Mouse (Mus musculus): ENCODE measurements around the gene Xlr4b. TPM values are rescaled to one million over a fixed set of nuclear protein-coding genes. Genes with fewer than 3 reads are reported as not detected.
"Not testable (repeated sequence)": the region's sequence is repeated elsewhere in the genome, so short reads cannot be mapped to it uniquely, and the experiment has no call there.

Xlr4b gene
- 1 to 10 TPM in 1 of 4 experiments, under 1 TPM in 1, not detected in 2; 0.17 to 1.5 TPM for total RNA-seq (2022)

DNA sequence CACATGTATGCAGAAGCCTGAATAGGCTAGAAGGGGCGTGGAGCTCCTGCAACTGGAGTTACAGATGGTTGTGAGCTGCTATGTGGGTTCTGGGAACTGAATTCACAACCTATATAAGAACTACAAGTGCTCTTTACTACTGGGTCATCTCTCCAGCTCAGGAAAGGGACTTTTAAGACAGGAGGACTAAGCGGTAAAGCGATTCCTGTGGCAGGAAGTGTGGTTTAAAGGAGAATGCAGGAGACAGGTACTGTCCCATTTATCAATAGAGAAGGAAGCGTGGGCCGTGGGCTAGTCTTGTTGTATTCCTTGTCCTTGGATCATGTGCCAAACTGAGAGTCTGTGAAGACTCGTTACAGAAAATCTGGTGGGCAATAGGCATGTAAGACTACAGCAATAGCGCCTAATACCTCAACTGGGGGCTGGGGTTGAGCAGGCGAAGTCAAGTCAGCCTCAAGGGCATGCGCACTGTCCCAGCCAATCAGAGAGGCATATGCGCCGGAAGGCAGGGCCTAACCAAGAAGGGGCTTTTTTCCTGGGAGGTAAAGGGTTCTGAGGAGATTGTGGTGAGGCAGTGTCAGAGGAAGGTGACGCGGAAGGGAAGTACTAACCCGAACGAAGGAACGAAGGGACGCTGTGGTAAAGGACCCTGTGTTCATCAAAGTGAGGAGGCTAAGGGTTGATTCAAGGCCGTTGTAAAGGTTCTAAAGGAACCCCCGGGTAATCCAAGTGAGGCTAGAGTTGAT lies at the start of gene Xlr4b:
Gene Xlr4b, plus strand, starts transcription at position 515 of the 746 bp plus-strand sequence.
- DNase-seq (ENCODE audit: low spot score): not testable (repeated sequence)

DNA sequence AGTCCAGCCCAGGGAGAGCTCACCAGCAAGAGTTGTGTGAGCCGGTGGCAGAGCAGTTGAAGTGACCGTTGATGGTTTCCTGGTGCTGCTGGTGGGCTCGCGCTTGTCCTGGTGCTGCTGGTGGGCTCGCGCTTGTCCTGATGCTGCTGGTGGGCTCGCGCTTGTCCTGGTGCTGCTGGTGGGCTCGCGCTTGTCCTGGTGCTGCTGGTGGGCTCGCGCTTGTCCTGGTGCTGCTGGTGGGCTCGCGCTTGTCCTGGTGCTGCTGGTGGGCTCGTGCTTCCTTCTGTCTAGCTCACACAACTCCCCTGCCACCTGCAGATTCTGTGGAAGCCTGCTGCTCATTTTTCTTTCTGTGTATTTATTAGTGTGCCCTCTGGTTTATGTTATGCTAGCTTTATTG lies 37.2 kb upstream of the Xlr4b start, which contains the start of gene Spin2d:
Gene Spin2d, minus strand, starts transcription at position 101 of the 400 bp plus-strand sequence.
- DNase-seq (ENCODE audit: low spot score): not testable (repeated sequence)

DNA sequence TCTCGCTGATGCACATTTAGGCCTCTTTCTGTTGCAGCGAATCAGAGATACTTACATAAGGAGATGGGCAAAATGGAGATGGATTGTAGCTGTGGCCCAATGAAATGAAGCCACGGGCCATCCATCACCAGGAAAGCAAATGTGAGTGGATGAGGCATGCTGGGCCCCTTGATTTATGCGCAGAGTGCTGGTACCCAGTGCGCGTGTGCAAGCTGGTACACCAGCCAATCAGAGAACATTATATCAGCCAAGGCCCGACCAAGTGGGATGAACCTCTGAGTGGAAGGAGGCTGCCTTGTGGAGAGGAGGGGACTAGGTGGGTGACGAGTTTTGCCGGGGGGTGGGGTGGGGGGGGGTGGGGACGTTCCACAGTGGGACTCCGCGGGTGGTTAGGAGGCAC lies 22.2 kb upstream of the Xlr4b start, which contains the start of gene Xlr3b:
Gene Xlr3b, plus strand, starts transcription at position 274 of the 400 bp plus-strand sequence.
- DNase-seq (ENCODE audit: low spot score): peak; percentile 0

DNA sequence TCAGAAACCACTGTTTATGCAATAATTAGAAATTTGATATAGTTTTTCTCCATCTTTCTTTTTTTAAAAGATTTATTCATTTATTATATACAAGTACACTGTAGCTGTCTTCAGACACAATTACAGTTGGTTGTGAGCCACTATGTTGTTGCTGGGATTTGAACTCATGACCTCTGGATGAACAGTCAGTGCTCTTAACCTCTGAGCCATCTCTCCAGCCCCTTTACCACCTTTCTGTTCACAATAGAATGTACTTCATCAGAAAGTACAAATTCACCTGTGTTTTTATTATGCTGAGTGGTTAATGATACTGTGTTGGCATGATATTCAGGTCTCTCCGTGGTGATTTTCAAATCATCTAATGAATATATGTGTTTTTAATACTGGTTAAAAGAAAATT lies 11.2 kb downstream of the Xlr4b start:
- no peak for DNase-seq (ENCODE audit: low spot score)

DNA sequence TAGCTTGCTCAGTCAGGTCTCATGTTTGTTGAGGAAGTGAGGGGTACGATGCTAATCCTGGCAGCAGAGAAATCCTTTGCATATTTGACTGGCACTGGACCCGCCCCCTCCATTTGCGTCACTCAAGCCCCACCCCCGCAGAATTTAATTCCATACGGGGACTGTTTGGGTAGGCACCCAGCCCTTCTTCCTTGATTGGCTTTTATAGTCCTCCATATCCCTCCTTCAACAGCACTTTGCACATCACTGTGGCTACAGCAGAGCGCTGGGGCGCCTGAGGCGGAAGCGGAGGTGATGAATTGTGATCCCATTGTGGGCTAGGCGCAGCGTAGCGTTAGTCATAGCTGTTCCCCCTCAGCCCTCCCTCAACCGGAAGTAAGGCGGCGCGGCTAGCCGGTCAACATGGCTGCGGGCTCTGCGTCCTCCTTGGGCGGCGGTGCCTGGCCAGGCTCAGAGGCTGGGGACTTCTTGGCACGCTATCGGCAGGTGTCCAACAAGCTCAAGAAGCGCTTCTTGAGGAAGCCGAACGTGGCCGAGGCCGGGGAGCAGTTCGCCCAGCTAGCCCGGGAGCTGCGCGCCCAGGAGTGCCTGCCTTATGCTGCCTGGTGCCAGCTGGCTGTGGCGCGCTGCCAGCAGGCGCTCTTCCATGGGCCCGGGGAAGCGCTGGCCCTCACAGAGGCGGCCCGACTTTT lies 13.9 kb downstream of the Xlr4b start, which contains the start of gene F8a:
Gene F8a, plus strand, starts transcription at position 378 of the 692 bp plus-strand sequence.
- peak; percentile 77 for DNase-seq (ENCODE audit: low spot score)

DNA sequence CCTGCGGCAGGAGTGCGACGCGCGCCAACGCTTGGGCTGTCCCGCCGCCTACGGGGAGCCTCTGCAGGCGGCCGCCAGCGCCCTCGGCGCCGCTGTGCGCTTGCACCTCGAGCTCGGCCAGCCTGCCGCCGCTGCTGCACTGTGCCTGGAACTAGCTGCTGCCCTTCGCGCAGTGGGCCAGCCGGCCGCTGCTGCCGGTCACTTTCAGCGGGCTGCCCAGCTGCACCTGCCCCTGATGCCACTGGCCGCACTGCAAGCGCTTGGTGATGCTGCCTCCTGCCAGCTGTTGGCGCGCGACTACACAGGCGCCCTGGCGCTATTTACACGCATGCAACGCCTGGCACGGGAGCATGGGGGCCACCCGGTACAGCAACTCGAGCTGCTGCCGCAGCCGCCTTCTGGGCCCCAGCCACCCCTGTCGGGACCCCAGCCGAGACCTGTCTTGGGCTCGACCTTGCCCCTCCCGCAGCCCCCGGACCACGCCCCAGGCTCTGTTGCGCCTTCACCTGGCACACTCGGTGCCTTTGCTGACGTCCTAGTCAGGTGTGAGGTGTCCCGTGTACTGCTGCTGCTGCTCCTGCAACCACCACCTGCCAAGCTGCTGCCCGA lies 14.6 kb downstream of the Xlr4b start:
- peak; percentile 14 for DNase-seq (ENCODE audit: low spot score)

DNA sequence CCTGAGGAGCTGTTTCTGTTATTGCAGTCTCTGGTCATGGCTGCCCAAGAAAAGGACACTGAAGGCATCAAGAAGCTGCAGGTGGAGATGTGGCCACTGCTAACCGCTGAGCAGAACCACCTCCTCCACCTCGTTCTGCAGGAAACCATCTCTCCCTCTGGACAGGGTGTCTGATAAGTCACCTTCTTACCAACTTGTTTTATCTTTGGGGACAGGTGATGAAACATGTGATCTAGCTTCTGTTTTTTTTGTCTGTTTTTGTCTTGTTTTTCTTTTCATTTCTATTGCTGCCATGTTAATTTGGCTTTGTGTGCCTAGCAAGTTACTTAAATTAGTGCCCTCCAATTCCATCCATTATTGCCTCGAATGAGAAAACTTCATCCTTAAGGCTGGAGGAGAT lies 15.2 kb downstream of the Xlr4b start:
- DNase-seq (ENCODE audit: low spot score): no peak

DNA sequence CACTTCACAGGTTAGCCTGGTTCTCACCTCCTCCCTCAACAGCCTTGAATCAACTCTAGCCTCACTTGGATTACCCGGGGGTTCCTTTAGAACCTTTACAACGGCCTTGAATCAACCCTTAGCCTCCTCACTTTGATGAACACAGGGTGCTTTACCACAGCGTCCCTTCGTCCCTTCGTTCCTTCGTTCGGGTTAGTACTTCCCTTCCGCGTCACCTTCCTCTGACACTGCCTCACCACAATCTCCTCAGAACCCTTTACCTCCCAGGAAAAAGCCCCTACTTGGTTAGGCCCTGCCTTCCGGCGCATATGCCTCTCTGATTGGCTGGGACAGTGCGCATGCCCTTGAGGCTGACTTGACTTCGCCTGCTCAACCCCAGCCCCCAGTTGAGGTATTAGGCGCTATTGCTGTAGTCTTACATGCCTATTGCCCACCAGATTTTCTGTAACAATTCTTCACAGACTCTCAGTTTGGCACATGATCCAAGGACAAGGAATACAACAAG lies 28.7 kb downstream of the Xlr4b start, which contains the start of gene Xlr4c:
Gene Xlr4c, minus strand, starts transcription at position 310 of the 505 bp plus-strand sequence.
- DNase-seq (ENCODE audit: low spot score): not testable (repeated sequence)

DNA sequence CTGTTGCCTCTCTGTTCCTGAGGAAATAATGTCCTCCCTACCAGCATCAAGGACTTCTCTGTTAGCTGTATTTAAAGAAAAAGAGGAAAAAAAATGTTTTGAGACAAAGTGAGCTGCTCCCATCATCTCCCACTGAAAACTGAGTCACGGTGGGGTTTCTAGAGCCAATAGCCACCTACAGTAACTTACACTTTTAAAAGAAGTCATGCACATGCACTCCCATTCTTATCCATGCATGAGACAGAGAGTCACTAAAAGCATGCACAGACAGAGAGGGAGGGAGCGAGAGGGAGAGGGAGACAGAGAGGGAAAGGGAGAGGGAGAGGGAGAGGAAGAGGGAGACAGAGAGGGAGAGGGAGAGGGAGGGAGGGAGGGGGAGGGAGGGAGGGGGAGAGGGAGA lies 48.3 kb downstream of the Xlr4b start:
- not testable (repeated sequence) for DNase-seq (ENCODE audit: low spot score)

DNA sequence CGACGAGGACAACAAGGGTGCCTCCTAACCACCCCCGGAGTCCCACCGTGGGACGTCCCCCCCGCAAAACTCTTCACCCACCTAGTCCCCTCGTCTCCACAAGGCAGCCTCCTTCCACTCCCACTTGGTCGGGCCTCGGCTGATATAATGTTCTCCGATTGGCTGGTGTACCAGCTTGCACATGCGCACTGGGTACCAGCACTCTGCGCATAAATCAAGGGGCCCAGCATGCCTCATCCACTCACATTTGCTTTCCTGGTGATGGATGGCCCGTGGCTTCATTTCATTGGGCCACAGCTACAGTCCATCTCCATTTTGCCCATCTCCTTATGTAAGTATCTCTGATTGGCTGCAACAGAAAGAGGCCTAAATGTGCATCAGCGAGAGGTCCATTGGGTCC lies 51.1 kb downstream of the Xlr4b start, which contains the start of gene Xlr3c:
Gene Xlr3c, minus strand, starts transcription at position 121 of the 400 bp plus-strand sequence.
- not testable (repeated sequence) for DNase-seq (ENCODE audit: low spot score)

Other genes starting within 250 kb of the Xlr4b start
- 1 to 10 TPM in 2 of 4 experiments, under 1 TPM in 2; 0.63 to 1.7 (median 1.0) TPM for gene Zfp185, start 227.0 kb upstream of the Xlr4b start, total RNA-seq (2022)
- gene Pnma5, start 177.2 kb upstream of the Xlr4b start, total RNA-seq (2022): not detected
- not detected for gene Pnma3, start 149.5 kb upstream of the Xlr4b start, total RNA-seq (2022)
- gene Xlr4a, start 131.9 kb upstream of the Xlr4b start, total RNA-seq (2022): 1 to 10 TPM in 2 of 4 experiments, under 1 TPM in 2; 0.27 to 2.9 (median 1.7) TPM
- 1 to 10 TPM in 1 of 4 experiments, under 1 TPM in 2, not detected in 1; 0.25 to 2.1 (median 0.86) TPM for gene Xlr3a, start 117.2 kb upstream of the Xlr4b start, total RNA-seq (2022)
- not detected for gene Gm14685, start 97.3 kb upstream of the Xlr4b start, total RNA-seq (2022)
- not detected for gene Xlr5b, start 65.5 kb upstream of the Xlr4b start, total RNA-seq (2022)
- gene DXBay18, start 64.9 kb upstream of the Xlr4b start, total RNA-seq (2022): not detected
- not detected for gene Spin2d, start 37.3 kb upstream of the Xlr4b start, total RNA-seq (2022)
- gene Xlr3b, start 22.1 kb upstream of the Xlr4b start, total RNA-seq (2022): 1 to 10 TPM in 2 of 4 experiments, under 1 TPM in 2; 0.27 to 1.8 (median 1.2) TPM
- gene F8a, start 14.0 kb downstream of the Xlr4b start, total RNA-seq (2022): 1 to 10 TPM; 6.9 to 7.6 (median 7.3) TPM
- gene Xlr4c, start 28.8 kb downstream of the Xlr4b start, total RNA-seq (2022): not detected
- not detected for gene Xlr3c, start 51.1 kb downstream of the Xlr4b start, total RNA-seq (2022)
- gene Xlr5a, start 78.6 kb downstream of the Xlr4b start, total RNA-seq (2022): not detected
- gene Xlr5c, start 78.6 kb downstream of the Xlr4b start, total RNA-seq (2022): not detected
- not detected for gene Gm45015, start 122.5 kb downstream of the Xlr4b start, total RNA-seq (2022)
- gene Zfp275, start 128.3 kb downstream of the Xlr4b start, total RNA-seq (2022): 1 to 10 TPM; 6.1 to 7.5 (median 6.7) TPM
- gene Gm18336, start 184.4 kb downstream of the Xlr4b start, total RNA-seq (2022): not detected
- gene Zfp92, start 196.8 kb downstream of the Xlr4b start, total RNA-seq (2022): not detected
- gene Trex2, start 221.0 kb downstream of the Xlr4b start, total RNA-seq (2022): not detected
- gene Haus7, start 244.7 kb downstream of the Xlr4b start, total RNA-seq (2022): 1 to 10 TPM; 5.0 to 6.3 (median 5.4) TPM

All from heart, adult 8-10 months (tissue).